Mouse (Mus musculus): ENCODE measurements around the gene Utp20.

DNA sequence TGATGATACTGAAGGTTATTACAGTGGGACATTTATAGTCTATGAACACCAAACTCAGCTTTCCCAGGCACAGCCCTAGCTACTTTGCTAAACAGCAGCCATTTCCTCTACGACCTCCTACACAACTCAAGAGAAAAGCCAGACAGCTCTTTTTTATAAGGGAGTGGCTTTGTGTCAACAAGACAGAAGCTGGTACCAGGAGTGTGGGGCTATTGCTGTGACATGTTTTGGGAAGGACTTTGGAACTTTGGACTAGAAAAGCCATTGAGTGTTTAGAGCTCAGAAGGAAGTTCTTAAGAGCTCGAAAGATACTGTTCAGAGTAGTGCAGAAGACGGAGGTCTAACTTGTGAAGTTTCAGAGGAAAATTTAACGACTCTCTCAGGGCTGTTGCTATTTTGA, 29.7 kb downstream of the Utp20 start:
- TF ChIP-seq CTCF (IDR thresholded peaks at IDR 0.05) = no peak
- TF ChIP-seq POLR2A (IDR thresholded peaks at IDR 0.05; ENCODE audit: insufficient read depth, low read depth, low read length) = no peak
